Mouse (Mus musculus) bone marrow, adult 2 months (tissue): ENCODE data around the gene Zbtb48. TPM values are rescaled to one million over a fixed set of nuclear protein-coding genes. Genes with fewer than 3 reads are reported as not detected.

Experiments used
- H3K27ac ChIP-seq: fragments of 200-500 bp; 2 replicates; pipeline ENCODE4 v1.5.1; 2012; ENCODE audit warnings: low read depth, mild to moderate bottlenecking, control low read depth, inconsistent platforms, low read length; ENCODE audit not compliant: control insufficient read depth, poor library complexity, insufficient read depth
- H3K4me1 ChIP-seq: fragments of 200-500 bp; 2 replicates; pipeline ENCODE4 v1.6.1; 2011; ENCODE audit warnings: low read length; ENCODE audit not compliant: control insufficient read depth, insufficient read depth
- H3K4me3 ChIP-seq: fragments of 200-500 bp; replicated peaks from 2 replicates; pipeline ENCODE3; 2011; ENCODE audit warnings: mild to moderate bottlenecking, low read depth, low read length, control low read depth; ENCODE audit not compliant: control insufficient read depth
- CTCF ChIP-seq: fragments of 200-500 bp; IDR thresholded peaks from 2 replicates; pipeline ENCODE4 v1.5.1; 2011; ENCODE audit warnings: low read length, control low read depth; ENCODE audit not compliant: control insufficient read depth, insufficient read depth
- POLR2A ChIP-seq: fragments of 200-500 bp; IDR thresholded peaks from 2 replicates; pipeline ENCODE4 v1.6.1; 2011; ENCODE audit warnings: low read depth, mild to moderate bottlenecking, control low read depth, low read length, borderline replicate concordance; ENCODE audit not compliant: control insufficient read depth
- whole genome bisulfite sequencing: fragments of 180-500 bp; shearing (Covaris S2); methylation state at CpG from one replicate; pipeline ENCODE4 v1.1.7; 2018; 5-methylcytosine and 5-hydroxymethylcytosine counted together
- polyA plus RNA-seq: library from polyadenylated mRNA; stranded (reverse); fragments of >200 nt; gene quantifications from 2 replicates; pipeline ENCODE4 v1.2.4, GENCODE M21; 2011; ENCODE audit warnings: low replicate concordance; ENCODE audit not compliant: missing spikeins, insufficient read depth, insufficient read length

Gene Zbtb48
- polyA plus RNA-seq, 1 experiment = 21.0 TPM

DNA sequence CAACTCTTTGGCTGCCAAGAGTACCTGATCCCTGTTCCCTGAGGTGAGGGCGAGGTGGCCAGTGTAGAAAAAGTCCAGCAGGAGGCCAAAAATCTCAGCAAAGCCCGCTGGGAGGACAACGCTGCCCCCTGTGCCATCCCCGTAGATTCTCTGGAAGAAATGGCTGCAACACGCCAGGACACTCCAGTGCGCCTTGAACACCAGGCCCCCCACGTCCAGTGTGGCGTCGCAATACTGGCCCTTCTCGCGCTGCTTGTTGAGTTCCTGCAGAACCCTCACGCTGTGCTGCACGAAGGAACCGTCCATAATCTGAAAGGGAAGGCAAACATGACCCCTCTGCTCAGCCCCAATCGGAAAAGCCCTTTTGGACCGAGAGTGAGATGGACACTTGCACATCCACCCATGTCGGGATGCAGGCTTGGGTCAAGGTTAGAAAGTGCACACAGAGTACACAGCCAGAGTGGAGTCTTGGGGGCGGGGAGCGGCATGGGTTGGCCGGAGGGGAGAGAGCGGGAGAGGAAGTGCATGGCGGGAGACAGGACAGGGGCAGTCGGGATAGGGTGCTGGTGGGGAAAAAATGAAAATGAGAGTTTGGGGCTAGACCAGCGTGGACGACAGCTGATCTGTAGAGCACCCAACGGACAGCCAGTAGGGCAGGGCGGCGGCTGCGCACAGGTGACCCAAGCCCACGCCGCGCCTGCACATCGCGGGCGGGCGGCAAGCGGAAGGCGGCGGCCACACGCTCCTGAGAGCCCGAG, 541 bp downstream of the Zbtb48 start:
- 5% methylated on average over 41 of the region's 41 CpGs for WGBS
- peaks cover 2% of the 10 kb centered on the region for H3K4me1 ChIP-seq
- TF ChIP-seq POLR2A (no peak), CTCF (no peak)
- H3K27ac ChIP-seq = peak overlapping the region; percentile 69
- peak overlapping the region; percentile 79 for H3K4me3 ChIP-seq

GRCm38 (mm10) chr4:152024525-152024924, 2.9 kb downstream of the Zbtb48 start:
- Histone ChIP-seq H3K27ac (no peak overlapping the region), H3K4me1 (peaks cover 2% of the 10 kb centered on the region), H3K4me3 (no peak overlapping the region)
- TF ChIP-seq CTCF (no peak), POLR2A (no peak)
- WGBS = 86% methylated on average over 11 of the region's 11 CpGs

GRCm38 (mm10) chr4:152022506-152022905, 5.0 kb downstream of the Zbtb48 start:
- TF ChIP-seq POLR2A (no peak), CTCF (no peak)
- no peak overlapping the region for H3K4me3 ChIP-seq
- H3K4me1 ChIP-seq = peaks cover 2% of the 10 kb centered on the region
- no peak overlapping the region for H3K27ac ChIP-seq
- WGBS = 85% methylated on average over 8 of the region's 8 CpGs

DNA sequence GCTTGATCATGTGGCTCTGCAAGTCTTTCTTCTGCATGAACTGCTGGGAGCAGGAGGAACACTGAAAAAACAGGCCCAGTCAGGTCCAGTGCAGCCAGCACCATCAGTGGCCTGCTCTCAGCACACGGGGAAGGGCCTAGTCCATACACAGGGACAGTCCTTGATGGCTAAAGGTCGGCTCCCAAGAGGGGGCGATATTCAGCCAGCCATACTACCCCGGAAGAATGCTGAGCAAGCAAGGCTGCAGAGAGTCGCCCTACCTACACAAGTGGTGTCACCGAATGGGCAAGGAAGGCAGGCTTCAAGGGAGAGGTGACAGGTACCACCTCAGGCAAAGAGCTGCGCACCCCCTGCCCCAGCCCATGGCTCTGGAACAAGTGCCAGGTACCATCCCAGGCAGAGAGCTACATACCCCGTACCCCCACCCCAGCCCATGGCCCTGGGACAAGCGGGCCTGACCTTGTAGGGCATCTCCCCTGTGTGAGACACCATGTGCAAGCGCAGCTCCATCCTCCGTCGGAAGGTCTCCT, 5.8 kb downstream of the Zbtb48 start:
- Histone ChIP-seq H3K27ac (no peak overlapping the region), H3K4me1 (peaks cover 2% of the 10 kb centered on the region), H3K4me3 (no peak overlapping the region)
- WGBS = 84% methylated on average over 12 of the region's 12 CpGs
- TF ChIP-seq POLR2A = no peak
- 0 out of 2 replicates have a peak, but pooled peaks have one; percentile 1 for TF ChIP-seq CTCF

GRCm38 (mm10) chr4:152020024-152020423, 7.4 kb downstream of the Zbtb48 start:
- WGBS = 91% methylated on average over 21 of the region's 21 CpGs
- no peaks in the 10 kb centered on the region for H3K4me1 ChIP-seq
- no peak overlapping the region for H3K27ac ChIP-seq
- H3K4me3 ChIP-seq = no peak overlapping the region
- TF ChIP-seq POLR2A = no peak
- TF ChIP-seq CTCF = no peak

- WGBS = 86% methylated on average over 6 of the region's 6 CpGs
- no peak for TF ChIP-seq CTCF
- no peak for TF ChIP-seq POLR2A
- Histone ChIP-seq H3K27ac (no peak overlapping the region), H3K4me3 (no peak overlapping the region), H3K4me1 (no peaks in the 10 kb centered on the region)
Measured at GRCm38 (mm10) chr4:152019073-152019472, 8.4 kb downstream of the Zbtb48 start.

GRCm38 (mm10) chr4:152013036-152013813, 14.2 kb downstream of the Zbtb48 start:
- no peak for TF ChIP-seq POLR2A
- no peak for TF ChIP-seq CTCF
- Histone ChIP-seq H3K4me1 (no peaks in the 10 kb centered on the region), H3K4me3 (no peak overlapping the region), H3K27ac (no peak overlapping the region)
- 70% methylated on average over 12 of the region's 12 CpGs for WGBS

DNA sequence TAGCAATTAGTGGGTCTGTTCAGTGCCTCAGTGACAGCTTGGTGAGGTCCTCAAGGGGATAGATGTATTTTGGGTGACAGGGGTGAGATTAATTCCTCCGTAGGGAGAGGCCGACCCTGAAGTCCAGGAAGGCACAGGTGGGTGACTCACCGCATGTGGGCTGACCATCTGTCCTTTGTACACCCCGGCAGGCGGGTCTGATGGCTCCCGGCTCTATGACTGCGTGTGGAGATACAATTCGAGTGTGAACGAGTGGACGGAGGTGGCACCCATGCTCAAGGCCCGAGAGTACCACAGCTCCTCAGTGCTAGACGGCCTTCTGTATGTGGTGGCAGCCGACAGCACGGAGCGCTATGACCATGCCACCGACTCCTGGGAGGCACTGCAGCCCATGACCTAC, 15.4 kb downstream of the Zbtb48 start:
- H3K27ac ChIP-seq = no peak overlapping the region
- TF ChIP-seq CTCF = no peak
- TF ChIP-seq POLR2A = no peak; the same call in 1 of the 2 replicates
- no peak overlapping the region for H3K4me3 ChIP-seq
- H3K4me1 ChIP-seq = no peaks in the 10 kb centered on the region
- 91% methylated on average over 16 of the region's 16 CpGs for WGBS
